Comparison of ENCODE assay signal across 9 mouse cellular contexts in the genomic region with DNA sequence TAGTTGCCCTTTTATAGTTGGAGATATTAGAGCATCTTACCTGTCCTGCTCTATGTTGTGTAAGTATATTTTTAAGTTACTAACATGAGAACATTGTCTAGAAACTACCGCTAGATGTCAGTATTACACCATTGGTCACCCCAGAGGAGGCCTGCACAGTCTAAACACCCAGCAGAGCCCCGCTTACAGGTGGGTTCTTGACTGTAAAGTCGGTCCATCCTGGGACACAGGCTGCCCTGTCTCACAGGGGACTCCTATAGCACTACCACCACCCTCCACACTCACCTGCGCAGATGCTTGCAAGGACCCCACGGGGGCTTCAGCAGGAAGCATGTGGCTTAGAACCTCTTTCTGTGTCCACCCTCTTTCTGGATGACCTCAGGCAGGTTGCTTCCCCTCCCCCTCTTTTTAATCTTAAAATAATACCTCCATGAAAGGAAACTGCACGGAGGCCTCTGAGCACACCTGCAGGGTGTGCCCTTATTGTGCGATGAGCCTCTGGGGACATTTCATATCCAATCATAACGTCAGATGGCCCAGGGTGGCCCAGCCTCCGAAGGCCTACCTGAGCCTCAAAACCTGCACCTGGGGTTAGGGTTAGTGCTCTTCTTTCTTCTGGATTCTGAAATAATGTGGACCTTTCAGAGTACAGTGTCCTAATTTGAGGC. TPM values are rescaled to one million over a fixed set of nuclear protein-coding genes. Genes with fewer than 3 reads are reported as not detected.
DNase-seq lines count a peak whose midpoint lies in the region; ATAC-seq lines count a peak whose summit lies in the region.
"Had no signal": no experiment of that assay in that cellular context is flagged by ENCODE, and none has a peak within 500 bp of the region (broad histone marks: within the 10 kb centered on the region; RNA-seq: fewer than 3 reads in every experiment).

No protein-coding gene starts in this region.

- intact Hi-C loops in left cerebral cortex, postnatal 14 days (cut with DNase I): loop anchor here (10.0 kb wide), 1 partner anchor 1693 kb away; no protein-coding TSS in a partner anchor

- ATAC-seq in hindbrain, embryonic 11.5 days (ENCODE audit: low FRiP score): peak; percentile 63
- peak; percentile 73 for ATAC-seq in limb, embryonic 11.5 days (ENCODE audit: insufficient number of reproducible peaks, low FRiP score, low TSS enrichment, low read depth)
- ATAC-seq in midbrain, embryonic 14.5 days (ENCODE audit: low FRiP score, low TSS enrichment): peak; percentile 80

- H3K4me2 ChIP-seq in hindbrain, embryonic 11.5 days (replicated peaks; ENCODE audit: low read depth, low read length): no peak overlapping the region
- H3K4me2 ChIP-seq in limb, embryonic 11.5 days (ENCODE audit: low read depth, severe bottlenecking): no peak overlapping the region
- no peak overlapping the region for H3K4me2 ChIP-seq in midbrain, embryonic 14.5 days (ENCODE audit: low read length)

- no peaks in the 10 kb centered on the region for H3K27me3 ChIP-seq in hindbrain, embryonic 11.5 days (ENCODE audit: control insufficient read depth, insufficient read depth, low read length)
- H3K27me3 ChIP-seq in limb, embryonic 11.5 days (ENCODE audit: control insufficient read depth, insufficient read depth, low read length): no peaks in the 10 kb centered on the region
- no peaks in the 10 kb centered on the region for H3K27me3 ChIP-seq in midbrain, embryonic 14.5 days (ENCODE audit: control insufficient read depth, insufficient read depth, low read length)

- H3K9ac ChIP-seq in hindbrain, embryonic 11.5 days (ENCODE audit: low read depth, low read length): no peak overlapping the region
- H3K9ac ChIP-seq in limb, embryonic 11.5 days (ENCODE audit: low read length): no peak overlapping the region
- no peak overlapping the region for H3K9ac ChIP-seq in midbrain, embryonic 14.5 days (replicated peaks; ENCODE audit: low read length)

- H3K36me3 ChIP-seq in hindbrain, embryonic 11.5 days (ENCODE audit: control insufficient read depth, insufficient read depth, low read length): 0 out of 2 replicates have a peak, but pooled peaks cover 2% of the 10 kb centered on the region
- H3K36me3 ChIP-seq in limb, embryonic 11.5 days (ENCODE audit: control insufficient read depth, insufficient read depth, low read length): peaks cover 8% of the 10 kb centered on the region; the same call in 1 of the 2 replicates
- H3K36me3 ChIP-seq in midbrain, embryonic 14.5 days (ENCODE audit: control insufficient read depth, insufficient read depth, low read length): peaks cover 32% of the 10 kb centered on the region

- no peak overlapping the region for H3K4me3 ChIP-seq in hindbrain, embryonic 11.5 days (ENCODE audit: low read depth, low read length)
- no peak overlapping the region for H3K4me3 ChIP-seq in limb, embryonic 11.5 days (ENCODE audit: low read depth, low read length)
- no peak overlapping the region for H3K4me3 ChIP-seq in midbrain, embryonic 14.5 days (replicated peaks; ENCODE audit: low read depth, low read length)
- H3K4me3 ChIP-seq: erythroblast, embryonic 14.5 days had no signal

- H3K27ac ChIP-seq in hindbrain, embryonic 11.5 days (ENCODE audit: low read depth, low read length): no peak overlapping the region
- no peak overlapping the region for H3K27ac ChIP-seq in limb, embryonic 11.5 days (replicated peaks; ENCODE audit: low read depth, low read length)
- no peak overlapping the region for H3K27ac ChIP-seq in midbrain, embryonic 14.5 days (replicated peaks; ENCODE audit: low read depth, low read length)

- DNase-seq in left cerebral cortex, postnatal 14 days (ENCODE audit: low spot score in 2 of 2): peak; percentile 52 to 68
- no peak for DNase-seq in left cerebral cortex, adult 11 months (ENCODE audit: low spot score)
- peak; percentile 34 for DNase-seq in brain, embryonic 18.5 days (ENCODE audit: low read depth, low spot score)
- DNase-seq in fat pad, adult 2 months (ENCODE audit: extremely low read depth, low read depth, low spot score): peak; percentile 10
- DNase-seq in hindbrain, embryonic 11.5 days (ENCODE audit: low spot score): peak; percentile 69
- peak; percentile 51 for DNase-seq in limb, embryonic 11.5 days (ENCODE audit: low spot score)
- peak; percentile 90 for DNase-seq in midbrain, embryonic 14.5 days
- peak; percentile 70 for DNase-seq in thymus, postnatal 0 days (ENCODE audit: low spot score)

- 72% methylated on average over 9 of the region's 9 CpGs for WGBS in hindbrain, embryonic 11.5 days
- WGBS in limb, embryonic 11.5 days: 67% methylated on average over 9 of the region's 9 CpGs
- 73% methylated on average over 9 of the region's 9 CpGs for WGBS in midbrain, embryonic 14.5 days

- no peaks in the 10 kb centered on the region for H3K4me1 ChIP-seq in hindbrain, embryonic 11.5 days (replicated peaks; ENCODE audit: control insufficient read depth, insufficient read depth, low read length)
- H3K4me1 ChIP-seq in limb, embryonic 11.5 days (ENCODE audit: control insufficient read depth, insufficient read depth, low read length): no peaks in the 10 kb centered on the region
- H3K4me1 ChIP-seq in midbrain, embryonic 14.5 days (ENCODE audit: control insufficient read depth, insufficient read depth, low read length): no peaks in the 10 kb centered on the region

- no peaks in the 10 kb centered on the region for H3K9me3 ChIP-seq in hindbrain, embryonic 11.5 days (ENCODE audit: control insufficient read depth, low read length)
- H3K9me3 ChIP-seq in limb, embryonic 11.5 days (ENCODE audit: control insufficient read depth, low read length): no peaks in the 10 kb centered on the region
- H3K9me3 ChIP-seq in midbrain, embryonic 14.5 days (ENCODE audit: control insufficient read depth, low read length): no peaks in the 10 kb centered on the region

RNA-seq across cellular contexts. Expression of a gene that starts 7.9 kb away (rescaled TPM):
- 10 to 100 TPM; 23.6 to 24.7 TPM for total RNA-seq in left cerebral cortex, postnatal 14 days (2021)
- 14.3 and 14.8 TPM in 2 replicates for polyA plus RNA-seq in hindbrain, embryonic 11.5 days (2014; fragmentation: Nextera tagmentation; extraction: Ambion mirVana)
- polyA plus RNA-seq in limb, embryonic 11.5 days (2014; fragmentation: Nextera tagmentation; extraction: Ambion mirVana): 12.6 and 13.1 TPM in 2 replicates
- polyA plus RNA-seq in midbrain, embryonic 14.5 days (2014; fragmentation: Nextera tagmentation; extraction: Ambion mirVana): 14.5 and 18.6 TPM in 2 replicates
- 10.9 and 15.0 TPM in 2 replicates for polyA plus RNA-seq in thymus, postnatal 0 days (2015; fragmentation: Nextera tagmentation; extraction: Ambion mirVana)
